Mouse (Mus musculus) embryonic facial prominence, embryonic 10.5 days (tissue): Measurements from ENCODE around the gene Wsb2. TPM values are rescaled to one million over a fixed set of nuclear protein-coding genes. Genes with fewer than 3 reads are reported as not detected.
"Not testable (repeated sequence)": the region's sequence is repeated elsewhere in the genome, so short reads cannot be mapped to it uniquely, and the experiment has no call there.

Experiments used
- DNase-seq: peaks from one replicate; pipeline ENCODE4 v3.0.0-alpha.2; 2017; ENCODE audit warnings: low spot score
- H3K27ac ChIP-seq: fragments of 300-500 bp; sonication (generic); replicated peaks from 2 replicates; pipeline ENCODE4 v1.5.1; 2016; ENCODE audit warnings: mild to moderate bottlenecking
- H3K27me3 ChIP-seq: fragments of 300-500 bp; sonication (generic); replicated peaks from 2 replicates; pipeline ENCODE4 v1.6.1; 2016; ENCODE audit warnings: low read depth, mild to moderate bottlenecking; ENCODE audit not compliant: poor library complexity, severe bottlenecking
- H3K36me3 ChIP-seq: fragments of 300-500 bp; sonication (generic); replicated peaks from 2 replicates; pipeline ENCODE4 v1.6.1; 2016; ENCODE audit warnings: mild to moderate bottlenecking, moderate library complexity
- H3K4me1 ChIP-seq: fragments of 300-500 bp; sonication (generic); 2 replicates; pipeline ENCODE4 v1.6.1; 2016
- H3K4me3 ChIP-seq: fragments of 300-500 bp; sonication (generic); 2 replicates; pipeline ENCODE4 v1.5.1; 2016; ENCODE audit warnings: mild to moderate bottlenecking, moderate library complexity
- H3K9me3 ChIP-seq: fragments of 300-500 bp; sonication (generic); 2 replicates; pipeline ENCODE4 v1.6.1; 2016; ENCODE audit warnings: mild to moderate bottlenecking
- WGBS: fragments of 180-500 bp; shearing (Covaris S2); methylation state at CpG from one replicate; pipeline ENCODE4 v1.1.7; 2016; 5-methylcytosine and 5-hydroxymethylcytosine counted together
- polyA plus RNA-seq: library from polyadenylated mRNA; unstranded; fragments of >200 nt; fragmentation: Nextera tagmentation; extraction: Ambion mirVana; gene quantifications from 2 replicates; pipeline ENCODE4 v1.2.1, GENCODE M21; 2016

The Wsb2 gene
- polyA plus RNA-seq, 1 experiment from 2014 or later = 47.3 TPM

DNA sequence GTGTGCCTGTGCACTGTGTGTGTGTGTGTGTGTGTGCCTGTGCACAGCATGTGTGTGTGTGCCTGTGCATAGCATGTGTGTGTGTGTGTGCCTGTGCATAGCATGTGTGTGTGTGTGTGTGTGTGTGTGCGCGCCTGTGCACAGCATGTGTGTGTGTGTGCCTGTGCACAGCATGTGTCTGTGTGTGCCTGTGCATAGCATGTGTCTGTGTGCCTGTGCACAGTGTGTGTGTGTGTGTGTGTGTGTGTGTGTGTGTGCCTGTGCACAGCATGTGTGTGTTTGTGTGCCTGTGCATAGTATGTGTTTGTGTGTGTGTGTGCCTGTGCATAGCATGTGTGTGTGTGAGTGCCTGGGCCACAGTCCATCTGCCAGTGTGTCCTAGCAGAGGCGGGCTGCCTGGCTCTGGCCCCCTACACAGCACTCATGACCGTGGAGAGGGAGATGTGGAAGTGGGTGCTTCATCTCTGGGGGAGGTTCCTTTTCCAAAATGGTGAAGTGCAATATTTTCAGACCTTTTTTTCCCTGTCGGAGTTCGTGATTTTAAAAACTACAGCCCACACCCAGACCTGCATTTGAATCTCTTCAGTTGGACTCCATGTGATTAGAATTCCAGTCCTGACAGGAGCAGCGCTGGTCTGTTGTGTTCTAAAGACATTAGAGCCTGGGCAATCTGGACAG lies 17.4 kb downstream of the Wsb2 start:
- no peak for DNase-seq
- 91% methylated on average over 7 of the region's 7 CpGs for WGBS
- Histone ChIP-seq H3K27ac (no peak overlapping the region), H3K4me3 (no peak overlapping the region), H3K9me3 (no peaks in the 10 kb centered on the region), H3K27me3 (no peaks in the 10 kb centered on the region), H3K4me1 (0 out of 2 replicates have a peak, but pooled peaks cover 2% of the 10 kb centered on the region), H3K36me3 (peaks cover 99% of the 10 kb centered on the region)

GRCm38 (mm10) chr5:117376331-117376761 lies 19.2 kb downstream of the Wsb2 start:
- no peak for DNase-seq
- Histone ChIP-seq H3K4me1 (0 out of 2 replicates have a peak, but pooled peaks cover 2% of the 10 kb centered on the region), H3K4me3 (no peak overlapping the region), H3K9me3 (no peaks in the 10 kb centered on the region), H3K27ac (no peak overlapping the region), H3K36me3 (peaks cover 99% of the 10 kb centered on the region), H3K27me3 (no peaks in the 10 kb centered on the region)
- 83% methylated on average over 11 of the region's 11 CpGs for WGBS

- DNase-seq, H3K27ac ChIP-seq, H3K4me3 ChIP-seq, H3K9me3 ChIP-seq, H3K4me1 ChIP-seq, H3K27me3 ChIP-seq: not testable (repeated sequence)
- peaks cover 99% of the 10 kb centered on the region for H3K36me3 ChIP-seq
- 95% methylated on average over 14 of the region's 14 CpGs for WGBS
These were observed 20.6 kb downstream of the Wsb2 start for GRCm38 (mm10) chr5:117377731-117378130.

DNA sequence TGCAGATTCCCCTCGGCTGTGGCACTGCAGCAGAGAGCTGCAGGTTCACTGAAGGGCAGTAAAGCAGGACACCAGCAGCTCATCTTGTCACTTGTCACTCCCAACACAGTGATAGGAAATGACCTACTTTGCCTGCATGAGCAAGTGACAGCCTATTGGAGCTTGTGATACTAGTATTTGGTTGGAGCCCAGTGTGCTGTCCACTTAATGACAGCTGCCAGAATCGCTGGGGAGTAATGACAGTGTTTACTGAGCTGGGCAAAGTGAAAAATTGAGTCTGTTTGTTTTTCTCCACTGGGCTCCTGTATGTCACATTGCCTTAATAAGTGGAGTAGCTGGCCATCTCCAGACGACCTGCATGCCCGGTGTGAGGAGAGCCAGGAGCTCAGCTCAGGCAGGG lies 23.1 kb downstream of the Wsb2 start:
- Histone ChIP-seq H3K9me3 (no peaks in the 10 kb centered on the region), H3K27me3 (no peaks in the 10 kb centered on the region), H3K36me3 (peaks cover 99% of the 10 kb centered on the region), H3K4me3 (no peak overlapping the region), H3K27ac (no peak overlapping the region), H3K4me1 (0 out of 2 replicates have a peak, but pooled peaks cover 2% of the 10 kb centered on the region)
- WGBS = 87% methylated on average over 4 of the region's 4 CpGs
- DNase-seq = no peak

DNA sequence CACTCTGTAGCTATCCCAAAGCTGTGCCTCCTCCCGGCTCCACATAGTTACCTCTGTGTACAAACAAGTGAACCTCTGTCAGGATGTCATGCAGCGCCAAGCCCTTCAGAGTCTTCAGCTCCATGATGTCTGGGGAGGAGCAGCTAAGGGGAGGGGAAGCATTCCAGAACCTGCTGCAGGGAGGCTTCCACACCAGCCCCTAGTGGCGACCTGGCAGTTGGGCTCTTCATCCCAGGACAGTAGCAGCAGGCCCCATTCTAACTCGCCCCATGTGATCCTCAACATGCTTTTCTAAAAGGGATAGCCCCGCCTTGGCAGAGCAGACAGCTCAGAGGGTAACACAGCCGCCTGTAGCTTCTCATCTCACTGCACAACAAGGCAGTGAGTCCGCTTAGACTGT lies 24.7 kb downstream of the Wsb2 start:
- no peaks in the 10 kb centered on the region for H3K9me3 ChIP-seq
- peaks cover 99% of the 10 kb centered on the region for H3K36me3 ChIP-seq
- no peaks in the 10 kb centered on the region for H3K27me3 ChIP-seq
- no peaks in the 10 kb centered on the region for H3K4me1 ChIP-seq
- 81% methylated on average over 7 of the region's 7 CpGs for WGBS
- no peak for DNase-seq
- no peak overlapping the region for H3K27ac ChIP-seq
- H3K4me3 ChIP-seq = no peak overlapping the region

DNA sequence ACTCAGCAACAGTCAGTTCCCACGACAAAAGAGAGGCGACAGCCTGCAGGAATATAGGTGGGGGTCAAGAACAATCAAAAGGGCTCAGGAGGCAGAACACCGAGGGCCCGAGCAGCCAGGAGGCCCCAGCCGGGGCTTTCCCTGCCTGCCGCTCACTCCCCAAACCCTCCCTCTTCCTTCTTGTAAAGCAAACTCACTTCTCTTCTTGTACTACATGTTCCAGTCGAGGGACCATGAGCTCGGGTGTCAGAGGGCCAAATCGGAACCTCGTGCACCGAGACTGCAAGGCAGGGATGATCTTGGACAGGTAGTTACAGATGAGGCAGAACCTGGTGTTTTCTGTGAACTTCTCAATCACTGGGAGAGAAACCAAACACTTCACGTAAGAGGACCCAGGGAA lies 26.1 kb downstream of the Wsb2 start:
- H3K27me3 ChIP-seq = no peaks in the 10 kb centered on the region
- H3K27ac ChIP-seq = no peak overlapping the region
- H3K4me1 ChIP-seq = peaks cover 11% of the 10 kb centered on the region
- no peaks in the 10 kb centered on the region for H3K9me3 ChIP-seq
- WGBS = 85% methylated on average over 12 of the region's 12 CpGs
- DNase-seq = no peak
- peaks cover 91% of the 10 kb centered on the region for H3K36me3 ChIP-seq
- H3K4me3 ChIP-seq = no peak overlapping the region

GRCm38 (mm10) chr5:117388296-117388751 lies 31.2 kb downstream of the Wsb2 start:
- WGBS = 13% methylated on average over 16 of the region's 16 CpGs

DNA sequence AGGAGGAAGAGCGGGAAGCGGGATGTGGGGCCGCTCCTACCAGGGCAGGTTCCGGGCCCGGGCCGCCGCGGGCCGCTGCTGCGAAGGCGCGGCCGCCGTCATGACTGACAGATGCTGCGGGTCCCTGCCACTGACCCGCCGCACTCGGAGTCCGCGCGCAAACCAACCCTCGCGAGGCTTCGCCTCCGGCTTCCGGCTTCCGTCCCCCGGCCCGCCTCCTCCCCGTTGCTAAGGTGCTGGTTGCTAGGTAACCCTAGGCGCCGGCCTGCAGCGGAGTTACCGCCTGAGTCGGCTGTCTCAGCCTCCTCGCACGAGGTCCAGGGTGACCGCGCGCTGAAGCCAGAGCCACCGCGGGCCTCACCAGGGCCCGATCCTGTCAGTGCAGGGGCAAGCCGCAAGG lies 31.8 kb downstream of the Wsb2 start, which contains the start of gene Rfc5:
Rfc5 (minus strand) TSS at position 171 of the 400 bp plus-strand sequence.
- 0 out of 2 replicates have a peak, but pooled peaks cover 4% of the 10 kb centered on the region for H3K9me3 ChIP-seq
- DNase-seq = peak; percentile 98
- H3K27ac ChIP-seq = peak within 1 kb of the TSS; percentile 97
- peaks cover 20% of the 10 kb centered on the region for H3K4me1 ChIP-seq
- H3K36me3 ChIP-seq = peaks cover 35% of the 10 kb centered on the region
- H3K27me3 ChIP-seq = no peaks in the 10 kb centered on the region
- H3K4me3 ChIP-seq = peak within 1 kb of the TSS; percentile 91
- under 1% methylated on average over 44 of the region's 44 CpGs for WGBS

More at GRCm38 (mm10) chr5:117388296-117388751, 31.2 kb downstream of the Wsb2 start:
- peaks cover 41% of the 10 kb centered on the region for H3K36me3 ChIP-seq
- peak; percentile 75 for DNase-seq
- peak overlapping the region; percentile 97 for H3K27ac ChIP-seq
- no peaks in the 10 kb centered on the region for H3K27me3 ChIP-seq
- H3K4me1 ChIP-seq = peaks cover 20% of the 10 kb centered on the region
- H3K9me3 ChIP-seq = 0 out of 2 replicates have a peak, but pooled peaks cover 1% of the 10 kb centered on the region
- peak overlapping the region; percentile 91 for H3K4me3 ChIP-seq

DNA sequence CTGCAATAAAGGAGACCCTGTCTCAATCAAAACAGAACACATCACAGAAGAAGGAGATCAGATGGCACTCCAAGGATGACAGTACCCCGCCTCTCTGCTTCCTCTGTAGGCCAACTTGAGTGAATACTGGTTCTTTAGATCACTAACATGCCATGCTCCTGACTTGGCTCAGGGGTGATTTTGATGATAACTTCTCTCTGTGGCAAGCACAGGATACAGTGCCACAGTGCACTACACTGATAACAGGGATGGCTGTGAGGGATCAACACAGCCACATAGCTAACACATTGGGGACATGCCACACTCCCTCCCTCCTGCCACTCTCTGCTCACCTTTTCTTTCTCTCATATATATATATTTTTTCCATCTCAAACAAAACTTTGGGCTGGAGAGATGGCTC lies 33.8 kb downstream of the Wsb2 start:
- no peak for DNase-seq
- Histone ChIP-seq H3K9me3 (0 out of 2 replicates have a peak, but pooled peaks cover 4% of the 10 kb centered on the region), H3K27me3 (no peaks in the 10 kb centered on the region), H3K27ac (no peak overlapping the region), H3K4me3 (no peak overlapping the region), H3K4me1 (peaks cover 20% of the 10 kb centered on the region), H3K36me3 (peaks cover 15% of the 10 kb centered on the region)
- WGBS = 98% methylated on average over 1 of the region's 1 CpGs

- Histone ChIP-seq H3K4me3 (no peak overlapping the region), H3K27ac (no peak overlapping the region), H3K27me3 (no peaks in the 10 kb centered on the region), H3K36me3 (no peaks in the 10 kb centered on the region), H3K4me1 (peaks cover 10% of the 10 kb centered on the region), H3K9me3 (0 out of 2 replicates have a peak, but pooled peaks cover 4% of the 10 kb centered on the region)
- no peak for DNase-seq
- WGBS = 91% methylated on average over 5 of the region's 5 CpGs
These were observed 38.7 kb downstream of the Wsb2 start for GRCm38 (mm10) chr5:117395834-117396233.

DNA sequence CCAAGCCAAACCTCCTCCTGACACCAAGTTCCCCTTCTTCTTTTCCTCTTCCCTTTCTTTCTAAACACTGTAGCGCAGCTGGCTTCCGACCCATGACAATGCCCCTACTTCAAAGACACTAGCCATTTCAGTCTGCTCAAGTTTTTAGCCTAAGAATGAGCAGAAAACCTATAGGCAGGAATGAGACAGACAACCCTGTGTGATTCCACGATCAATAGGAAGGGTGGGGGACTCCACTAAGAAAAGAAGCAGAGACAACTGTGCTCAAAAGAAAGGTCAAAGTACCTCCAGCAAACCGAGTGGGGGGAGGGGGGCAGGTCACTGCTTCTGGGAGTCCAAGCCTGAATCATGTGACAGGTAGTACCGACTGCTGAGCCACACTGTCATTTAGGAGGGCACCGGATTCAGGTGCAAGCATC lies 39.5 kb downstream of the Wsb2 start:
- WGBS = 69% methylated on average over 6 of the region's 6 CpGs
- H3K27me3 ChIP-seq = no peaks in the 10 kb centered on the region
- no peak overlapping the region for H3K4me3 ChIP-seq
- no peaks in the 10 kb centered on the region for H3K36me3 ChIP-seq
- no peak overlapping the region for H3K27ac ChIP-seq
- H3K9me3 ChIP-seq = 0 out of 2 replicates have a peak, but pooled peaks cover 4% of the 10 kb centered on the region
- DNase-seq = no peak
- peaks cover 10% of the 10 kb centered on the region for H3K4me1 ChIP-seq

GRCm38 (mm10) chr5:117397371-117397770 lies 40.3 kb downstream of the Wsb2 start:
- no peaks in the 10 kb centered on the region for H3K27me3 ChIP-seq
- DNase-seq = no peak
- H3K4me3 ChIP-seq = no peak overlapping the region
- no peaks in the 10 kb centered on the region for H3K36me3 ChIP-seq
- no peak overlapping the region for H3K27ac ChIP-seq
- 85% methylated on average over 6 of the region's 6 CpGs for WGBS
- H3K9me3 ChIP-seq = 0 out of 2 replicates have a peak, but pooled peaks cover 4% of the 10 kb centered on the region
- peaks cover 10% of the 10 kb centered on the region for H3K4me1 ChIP-seq

GRCm38 (mm10) chr5:117398007-117398550 lies 41.0 kb downstream of the Wsb2 start:
- H3K9me3 ChIP-seq = 0 out of 2 replicates have a peak, but pooled peaks cover 4% of the 10 kb centered on the region
- H3K27ac ChIP-seq = no peak overlapping the region
- 17% methylated on average over 4 of the region's 5 CpGs for WGBS
- H3K27me3 ChIP-seq = no peaks in the 10 kb centered on the region
- H3K4me3 ChIP-seq = no peak overlapping the region
- H3K4me1 ChIP-seq = peaks cover 10% of the 10 kb centered on the region
- DNase-seq = no peak
- H3K36me3 ChIP-seq = no peaks in the 10 kb centered on the region
